Mouse (Mus musculus) heart, postnatal 10 days (tissue): Measurements from ENCODE around the gene Rnft2. TPM values are rescaled to one million over a fixed set of nuclear protein-coding genes. Genes with fewer than 3 reads are reported as not detected.

ENCODE experiments used
- DNase-seq, 2 experiments: peaks; one replicate each; pipeline ENCODE4 v3.0.0; 2021
- intact Hi-C: fragments of 180-260 bp; cut with DNase I; formaldehyde crosslinking; loops from one replicate; pipeline ENCODE4 v1.15.1; 2025
- total RNA-seq, 2 experiments: library from RNA; stranded (reverse); gene quantifications; 2 replicates each; pipeline ENCODE4 v1.2.3; 2021

Rnft2 gene
- total RNA-seq, 2 experiments from 2014 or later = 1.6 to 2.5 TPM

- DNase-seq = no peak
- intact Hi-C loops = no loop called here
These were observed 100.6 kb downstream of the Rnft2 start for GRCm38 (mm10) chr5:118144327-118144726.

GRCm38 (mm10) chr5:118143211-118144026, 101.5 kb downstream of the Rnft2 start:
- intact Hi-C loops = no loop called here
- DNase-seq = peak; percentile 66 to 74

GRCm38 (mm10) chr5:118142471-118142870, 102.4 kb downstream of the Rnft2 start:
- intact Hi-C loops = no loop called here
- no peak for DNase-seq

Other genes with a start within 250 kb of the Rnft2 start
- gene Tesc, start 217.4 kb downstream of the Rnft2 start, total RNA-seq = 100 to 1,000 TPM; 111 to 112 TPM
- gene Fbxw8, start 89.7 kb downstream of the Rnft2 start, total RNA-seq = 10 to 100 TPM; 50.1 to 58.1 TPM
- gene Hrk, start 80.5 kb downstream of the Rnft2 start, total RNA-seq = under 1 TPM; 0.30 to 0.38 TPM
- 1 to 10 TPM; 7.1 to 7.8 TPM for gene 2410131K14Rik, start 111 bp upstream of the Rnft2 start, total RNA-seq